Mouse (Mus musculus) liver, embryonic 14.5 days (tissue): Measurements from ENCODE around the gene Gpr1. TPM values are rescaled to one million over a fixed set of nuclear protein-coding genes. Genes with fewer than 3 reads are reported as not detected.

Experiments
- ATAC-seq: fragments of 200-750 bp; cut with Nextera tagmentation; 2 replicates; pipeline ENCODE4 v1.8.0; 2017; ENCODE audit warnings: moderate number of reproducible peaks, mild to moderate bottlenecking, moderate library complexity; ENCODE audit not compliant: insufficient read depth
- DNase-seq, 3 experiments: peaks; one replicate each; pipeline ENCODE4 v3.0.0-alpha.2; 2012 to 2013; ENCODE audit warnings: low read depth in 3 of 3, low spot score in 3 of 3
- H3K27ac ChIP-seq: fragments of 300-500 bp; sonication (generic); 2 replicates; pipeline ENCODE4 v1.5.1; 2014; ENCODE audit warnings: moderate library complexity, mild to moderate bottlenecking, control low read depth, inconsistent platforms
- H3K27me3 ChIP-seq: fragments of 300-500 bp; sonication (generic); 2 replicates; pipeline ENCODE4 v1.6.1; 2014; ENCODE audit warnings: mild to moderate bottlenecking, low read length, moderate library complexity; ENCODE audit not compliant: control insufficient read depth, insufficient read depth
- H3K36me3 ChIP-seq: fragments of 300-500 bp; sonication (generic); replicated peaks from 2 replicates; pipeline ENCODE4 v1.6.1; 2014; ENCODE audit warnings: low read depth; ENCODE audit not compliant: control insufficient read depth, insufficient read depth
- H3K4me1 ChIP-seq, 2 experiments: fragments of 200-500 bp in 1 of 2; fragments of 300-500 bp in 1 of 2; sonication (generic) in 1 of 2; replicated peaks; 2 replicates each; pipeline ENCODE4 v1.6.1; 2012 to 2014; ENCODE audit warnings: antibody characterized with exemption in 1 of 2, inconsistent platforms in 1 of 2, low read length in 1 of 2; ENCODE audit not compliant: control insufficient read depth in 2 of 2, insufficient read depth in 2 of 2
- H3K4me2 ChIP-seq: fragments of 300-500 bp; sonication (generic); 2 replicates; pipeline ENCODE4 v1.6.1; 2014; ENCODE audit warnings: low read depth, mild to moderate bottlenecking, control low read depth, moderate library complexity
- H3K4me3 ChIP-seq, 2 experiments: fragments of 200-500 bp in 1 of 2; fragments of 300-500 bp in 1 of 2; sonication (generic) in 1 of 2; 2 replicates each; pipeline ENCODE4 v1.5.1; 2012 to 2014; ENCODE audit warnings: low read depth in 2 of 2, low read length in 2 of 2, mild to moderate bottlenecking in 2 of 2, control low read depth in 1 of 2, inconsistent platforms in 1 of 2, moderate library complexity in 1 of 2; ENCODE audit not compliant: insufficient read depth in 1 of 2
- H3K9ac ChIP-seq: fragments of 300-500 bp; sonication (generic); replicated peaks from 2 replicates; pipeline ENCODE4 v1.6.1; 2014; ENCODE audit warnings: mild to moderate bottlenecking, control low read depth, moderate library complexity
- H3K9me3 ChIP-seq: fragments of 300-500 bp; sonication (generic); 2 replicates; pipeline ENCODE4 v1.6.1; 2016; ENCODE audit warnings: low read length, mixed read lengths; ENCODE audit not compliant: control insufficient read depth
- CTCF ChIP-seq: IDR thresholded peaks from 2 replicates; pipeline ENCODE4 v1.5.1; 2016; ENCODE audit warnings: antibody characterized with exemption, low read depth, control low read depth
- EP300 ChIP-seq: IDR thresholded peaks from 2 replicates; pipeline ENCODE4 v1.6.1; 2016; ENCODE audit warnings: antibody characterized with exemption, low read depth
- WGBS: fragments of 180-500 bp; shearing (Covaris S2); extraction: QIAGEN DNeasy Blood & Tissue Kit; methylation state at CpG from one replicate; pipeline ENCODE4 v1.1.7; 2014; ENCODE audit not compliant: insufficient replicate concordance; 5-methylcytosine and 5-hydroxymethylcytosine counted together
- polyA plus RNA-seq, 2 experiments: library from polyadenylated mRNA; depleted of rRNA in 1 of 2; stranded (reverse) in 1 of 2; unstranded in 1 of 2; fragments of >200 nt; fragmentation: Nextera tagmentation in 1 of 2; extraction: Ambion mirVana in 1 of 2; gene quantifications; 2 replicates each; pipeline versions ENCODE4 v1.2.1 to v1.2.3; 2012 to 2014

The Gpr1 gene
- polyA plus RNA-seq, 2 experiments: not detected

- peak; percentile 34 for TF ChIP-seq CTCF
- no peak for TF ChIP-seq EP300
- ATAC-seq: no peak
- DNase-seq: no peak
- Histone ChIP-seq H3K9me3 (no peaks in the 10 kb centered on the region), H3K27ac (no peak overlapping the region), H3K36me3 (no peaks in the 10 kb centered on the region), H3K4me1 (no peaks in the 10 kb centered on the region), H3K4me2 (no peak overlapping the region), H3K9ac (no peak overlapping the region), H3K27me3 (peaks cover 80% of the 10 kb centered on the region), H3K4me3 (no peak overlapping the region)
- 36% methylated on average over 24 of the region's 24 CpGs for WGBS
These were observed 38.2 kb upstream of the Gpr1 start for GRCm38 (mm10) chr1:63252351-63253209.

DNA sequence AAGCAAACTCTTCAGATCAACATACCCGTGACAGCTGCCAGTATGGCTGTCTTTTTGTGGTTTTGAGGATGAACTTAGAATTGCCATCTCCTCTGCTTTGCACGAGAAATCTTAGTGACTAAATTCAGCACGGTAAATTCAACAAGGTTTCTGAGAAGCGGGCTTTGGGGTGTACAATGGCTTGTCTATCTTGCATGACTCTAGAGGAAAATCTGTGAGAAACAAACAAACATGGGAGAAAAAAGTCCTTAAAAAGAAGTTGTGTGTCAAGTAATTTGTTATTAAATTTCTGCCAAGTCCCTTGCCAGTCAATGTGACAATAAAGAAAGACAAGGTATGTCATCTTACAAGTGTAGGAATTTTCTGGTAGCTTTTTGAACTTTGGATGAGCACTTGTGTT is 34.9 kb upstream of the Gpr1 start:
- H3K4me2 ChIP-seq: no peak overlapping the region
- no peak overlapping the region for H3K4me3 ChIP-seq
- no peaks in the 10 kb centered on the region for H3K36me3 ChIP-seq
- peaks cover 71% of the 10 kb centered on the region for H3K27me3 ChIP-seq
- TF ChIP-seq EP300 (no peak), CTCF (no peak)
- ATAC-seq: no peak
- no peak overlapping the region for H3K27ac ChIP-seq
- no peak for DNase-seq
- no peaks in the 10 kb centered on the region for H3K9me3 ChIP-seq
- no peak overlapping the region for H3K9ac ChIP-seq
- WGBS: 18% methylated on average over 4 of the region's 4 CpGs
- no peaks in the 10 kb centered on the region for H3K4me1 ChIP-seq

GRCm38 (mm10) chr1:63248360-63248851 is 34.1 kb upstream of the Gpr1 start:
- TF ChIP-seq CTCF: no peak
- TF ChIP-seq EP300: no peak
- H3K4me2 ChIP-seq: no peak overlapping the region
- H3K27me3 ChIP-seq: peaks cover 69% of the 10 kb centered on the region
- no peak for DNase-seq
- H3K4me1 ChIP-seq: no peaks in the 10 kb centered on the region
- no peaks in the 10 kb centered on the region for H3K9me3 ChIP-seq
- H3K4me3 ChIP-seq: no peak overlapping the region
- no peak for ATAC-seq
- 3% methylated on average over 44 of the region's 44 CpGs for WGBS
- H3K27ac ChIP-seq: no peak overlapping the region
- no peaks in the 10 kb centered on the region for H3K36me3 ChIP-seq
- no peak overlapping the region for H3K9ac ChIP-seq

GRCm38 (mm10) chr1:63247831-63248359 is 33.6 kb upstream of the Gpr1 start:
- no peak overlapping the region for H3K9ac ChIP-seq
- no peaks in the 10 kb centered on the region for H3K4me1 ChIP-seq
- H3K36me3 ChIP-seq: no peaks in the 10 kb centered on the region
- TF ChIP-seq CTCF (no peak), EP300 (no peak)
- ATAC-seq (no peak), DNase-seq (no peak)
- no peak overlapping the region for H3K4me3 ChIP-seq
- H3K27ac ChIP-seq: no peak overlapping the region
- WGBS: 2% methylated on average over 18 of the region's 18 CpGs
- H3K4me2 ChIP-seq: no peak overlapping the region
- no peaks in the 10 kb centered on the region for H3K9me3 ChIP-seq
- peaks cover 65% of the 10 kb centered on the region for H3K27me3 ChIP-seq

DNA sequence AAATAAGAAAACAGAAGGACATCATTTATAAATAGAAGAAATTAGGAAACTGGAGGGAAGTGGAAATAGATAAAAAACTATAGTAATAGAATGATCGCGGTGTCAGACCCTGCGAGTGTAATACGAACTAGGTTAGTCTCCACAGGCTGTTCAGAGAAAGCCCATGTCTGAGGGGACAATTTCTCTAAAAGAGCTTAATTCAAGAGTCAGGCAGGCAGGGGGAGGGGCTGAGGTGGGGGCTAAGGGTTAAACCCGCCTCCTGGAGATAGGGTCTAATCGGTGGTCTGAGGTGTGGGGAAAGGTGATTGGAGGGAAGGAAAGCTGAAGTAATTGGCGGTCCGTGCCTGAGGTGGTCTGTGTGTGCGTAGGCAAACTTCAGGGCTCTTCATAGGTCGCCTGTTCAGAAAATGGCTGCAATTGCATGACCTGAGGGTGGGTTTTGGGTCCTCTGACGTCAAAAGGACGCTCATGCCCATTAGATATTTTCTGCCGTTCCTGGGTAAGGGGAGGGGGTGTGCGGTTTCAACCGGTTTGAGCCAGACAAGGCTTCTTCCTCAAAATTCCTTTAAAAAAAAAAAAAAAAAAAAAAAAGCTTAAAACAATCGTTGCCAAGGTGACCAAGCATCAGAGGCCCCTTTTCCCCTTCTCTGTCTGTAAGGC is 32.6 kb upstream of the Gpr1 start:
- peaks cover 57% of the 10 kb centered on the region for H3K27me3 ChIP-seq

More for the DNA sequence above, 32.6 kb upstream of the Gpr1 start:
- ATAC-seq (no peak), DNase-seq (no peak)
- no peaks in the 10 kb centered on the region for H3K9me3 ChIP-seq
- 3% methylated on average over 16 of the region's 16 CpGs for WGBS
- H3K4me2 ChIP-seq: no peak overlapping the region
- H3K4me1 ChIP-seq: no peaks in the 10 kb centered on the region
- no peak overlapping the region for H3K4me3 ChIP-seq
- no peak for TF ChIP-seq CTCF
- no peak for TF ChIP-seq EP300
- H3K27ac ChIP-seq: no peak overlapping the region
- no peak overlapping the region for H3K9ac ChIP-seq
- H3K36me3 ChIP-seq: no peaks in the 10 kb centered on the region
